Mouse (Mus musculus): ENCODE results near the gene Ipo11. TPM values are rescaled to one million over a fixed set of nuclear protein-coding genes. Genes with fewer than 3 reads are reported as not detected.

Gene Ipo11
- total and polyA plus RNA-seq, 3 experiments = 37.2 to 40.2 TPM; not detected in 1

DNA sequence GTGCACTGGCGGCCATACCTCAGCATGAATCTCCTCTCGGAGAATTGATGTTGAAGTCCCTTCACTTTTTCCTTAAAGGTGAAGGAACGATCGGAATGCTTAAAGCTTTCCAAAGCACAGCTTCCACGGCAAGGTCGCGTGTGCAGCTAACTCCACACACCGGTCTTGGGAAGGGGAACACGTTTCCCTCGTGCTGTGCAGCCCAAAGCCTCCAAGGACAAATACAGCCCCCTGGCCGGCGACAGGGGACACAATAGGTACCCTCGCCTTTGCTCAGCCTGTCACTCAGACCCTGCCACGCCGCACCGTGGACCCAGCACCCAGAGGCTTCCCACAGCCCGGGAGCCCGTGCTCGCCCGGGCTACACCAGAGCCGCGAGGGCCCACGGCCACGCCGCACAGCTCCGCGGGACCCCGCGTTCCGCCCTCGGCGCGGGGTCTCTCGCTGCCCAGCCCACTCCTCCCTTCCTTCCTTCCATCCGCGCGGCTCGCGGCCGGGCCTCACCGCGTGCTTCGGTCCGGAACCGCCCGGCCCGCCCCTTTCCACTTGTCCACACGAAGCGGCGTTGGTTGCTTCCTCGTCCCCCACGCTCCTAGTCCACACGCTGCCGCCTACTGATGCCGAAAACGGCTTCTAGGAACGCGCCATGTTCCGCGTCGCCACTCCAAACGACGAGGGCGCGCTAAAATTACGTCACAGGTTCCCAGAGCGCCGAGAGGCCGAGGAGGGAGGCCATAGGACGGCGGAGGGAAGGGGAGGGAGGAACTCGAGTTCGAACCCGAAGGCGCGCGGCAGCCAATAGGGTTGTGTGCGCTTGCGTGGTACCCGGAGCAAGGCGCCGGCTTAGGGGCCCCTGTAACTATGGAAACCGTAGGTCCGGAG, at the start of gene Ipo11 (continued):
- no peak for TF ChIP-seq ZC3H11A (IDR thresholded peaks at IDR 0.05; ENCODE audit: low read depth, low read length)
- TF ChIP-seq MXI1 (IDR thresholded peaks at IDR 0.05; ENCODE audit: low read depth, low read length) = peak; percentile 90
- no peak for TF ChIP-seq TAL1 (IDR thresholded peaks at IDR 0.05; ENCODE audit: low read length)
- 0 out of 2 replicates have a peak, but pooled peaks have one; percentile 41 for TF ChIP-seq POLR2AphosphoS2 (IDR thresholded peaks at IDR 0.05; ENCODE audit: low read length)
- TF ChIP-seq UBTF (IDR thresholded peaks at IDR 0.05; ENCODE audit: borderline replicate concordance, insufficient read depth, low read depth, low read length) = no peak

DNA sequence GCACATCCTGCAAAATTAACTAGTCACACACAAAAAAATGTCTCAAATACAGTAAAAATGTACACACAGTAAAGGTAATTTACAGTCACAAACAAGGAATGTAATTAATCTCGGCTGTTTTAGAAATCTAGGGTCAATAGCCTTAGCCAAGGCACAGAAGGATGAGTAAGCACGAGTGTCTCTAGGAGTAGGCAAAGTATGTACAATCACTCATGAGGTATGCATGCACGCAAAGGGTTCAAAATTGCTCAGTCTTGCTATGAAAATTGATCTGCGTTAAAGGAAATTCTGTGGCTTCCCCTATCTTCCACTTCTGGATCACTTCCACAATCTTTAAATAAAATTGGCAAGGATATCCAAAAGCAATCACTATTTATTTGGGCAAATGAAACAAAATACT, 24.7 kb upstream of the Ipo11 start:
- H3K27me3 ChIP-seq (ENCODE audit: control insufficient read depth in 1 of 2, insufficient read depth in 2 of 2, low read length in 2 of 2) = no peaks in the 10 kb centered on the region
- TF ChIP-seq JUND (IDR thresholded peaks at IDR 0.05; ENCODE audit: low read depth, low read length) (no peak), MYC (IDR thresholded peaks at IDR 0.05; ENCODE audit: low read depth, low read length) (no peak), SMC3 (IDR thresholded peaks at IDR 0.05; ENCODE audit: low read depth, low read length) (no peak), ZNF384 (IDR thresholded peaks at IDR 0.05; ENCODE audit: low read depth, low read length) (no peak), MAZ (IDR thresholded peaks at IDR 0.05; ENCODE audit: low read depth, low read length) (no peak), E2F4 (IDR thresholded peaks at IDR 0.05; ENCODE audit: borderline replicate concordance, low read depth, low read length) (no peak), ETS1 (IDR thresholded peaks at IDR 0.05; ENCODE audit: low read depth, low read length) (no peak), USF2 (IDR thresholded peaks at IDR 0.05; ENCODE audit: borderline replicate concordance in 1 of 2, insufficient read depth in 1 of 2, low read depth in 1 of 2, low read length in 2 of 2) (no peak), UBTF (IDR thresholded peaks at IDR 0.05; ENCODE audit: borderline replicate concordance, insufficient read depth, low read depth, low read length) (no peak), BHLHE40 (IDR thresholded peaks at IDR 0.05; ENCODE audit: borderline replicate concordance, low read depth, low read length) (no peak)
- H3K9ac ChIP-seq (ENCODE audit: control insufficient read depth, low read depth, low read length, poor library complexity, severe bottlenecking) = no peak overlapping the region
- peaks cover 7 to 45% of the 10 kb centered on the region in 2 experiments for H3K36me3 ChIP-seq (ENCODE audit: control insufficient read depth in 1 of 2, insufficient read depth in 2 of 2, low read length in 2 of 2)
- DNase-seq (ENCODE audit: low read depth, low spot score) = no peak
- H3K4me1 ChIP-seq (ENCODE audit: control insufficient read depth in 1 of 2, insufficient read depth in 2 of 2, low read length in 2 of 2) = no peaks in the 10 kb centered on the region; a peak in 1 of 4 replicates
- H3K4me3 ChIP-seq (ENCODE audit: control insufficient read depth in 1 of 2, insufficient read depth in 1 of 2, low read depth in 2 of 2, low read length in 2 of 2) = no peak overlapping the region
- H3K79me2 ChIP-seq (ENCODE audit: control insufficient read depth, insufficient read depth, low read length, poor library complexity) = no peaks in the 10 kb centered on the region
- no peaks in the 10 kb centered on the region for H3K9me3 ChIP-seq (replicated peaks; ENCODE audit: insufficient read depth, low read length)
- H3K27ac ChIP-seq (ENCODE audit: control insufficient read depth, low read depth, low read length) = no peak overlapping the region

DNA sequence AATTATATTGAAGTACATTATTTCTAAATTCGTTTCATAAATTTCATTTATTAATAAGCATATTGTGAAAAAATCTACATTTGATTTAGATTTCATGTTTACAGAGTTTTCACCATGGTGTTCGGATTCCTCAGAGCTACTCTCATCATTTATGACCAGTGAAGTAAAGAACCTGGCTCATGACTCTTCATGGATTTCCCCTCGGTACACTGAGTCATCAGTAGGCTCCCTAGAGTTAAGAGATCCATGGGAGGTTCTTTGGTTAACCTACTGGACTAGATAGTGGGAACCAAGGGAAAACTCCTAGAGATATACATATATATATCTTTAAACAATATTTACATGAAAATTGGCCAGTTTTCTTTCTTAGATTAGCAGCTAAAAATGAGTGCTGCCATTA, 23.8 kb upstream of the Ipo11 start:
- H3K36me3 ChIP-seq (ENCODE audit: control insufficient read depth in 1 of 2, insufficient read depth in 2 of 2, low read length in 2 of 2) = peaks cover 7 to 43% of the 10 kb centered on the region in 2 experiments
- H3K4me1 ChIP-seq (ENCODE audit: control insufficient read depth in 1 of 2, insufficient read depth in 2 of 2, low read length in 2 of 2) = no peaks in the 10 kb centered on the region; a peak in 1 of 4 replicates
- H3K9me3 ChIP-seq (replicated peaks; ENCODE audit: insufficient read depth, low read length) = no peaks in the 10 kb centered on the region
- TF ChIP-seq MYC (IDR thresholded peaks at IDR 0.05; ENCODE audit: low read depth, low read length) = no peak
- TF ChIP-seq KAT2A (conservative IDR thresholded peaks at IDR 0.05; ENCODE audit: low read depth, low read length) = no peak
- TF ChIP-seq ELF1 (IDR thresholded peaks at IDR 0.05; ENCODE audit: low read depth, low read length) = no peak
- TF ChIP-seq ZNF384 (IDR thresholded peaks at IDR 0.05; ENCODE audit: low read depth, low read length) = no peak
- TF ChIP-seq RAD21 (IDR thresholded peaks at IDR 0.05; ENCODE audit: low read depth, low read length) = no peak
- no peaks in the 10 kb centered on the region for H3K79me2 ChIP-seq (ENCODE audit: control insufficient read depth, insufficient read depth, low read length, poor library complexity)
- no peak overlapping the region for H3K27ac ChIP-seq (ENCODE audit: control insufficient read depth, low read depth, low read length)
- DNase-seq (ENCODE audit: low read depth, low spot score) = no peak
- no peaks in the 10 kb centered on the region for H3K27me3 ChIP-seq (ENCODE audit: control insufficient read depth in 1 of 2, insufficient read depth in 2 of 2, low read length in 2 of 2)
- H3K9ac ChIP-seq (ENCODE audit: control insufficient read depth, low read depth, low read length, poor library complexity, severe bottlenecking) = no peak overlapping the region
- H3K4me3 ChIP-seq (ENCODE audit: control insufficient read depth in 1 of 2, insufficient read depth in 1 of 2, low read depth in 2 of 2, low read length in 2 of 2) = no peak overlapping the region

Data from MEL (cell line).